Mouse (Mus musculus) G1E-ER4 (cell line): ENCODE results near the gene Olfr472. TPM values are rescaled to one million over a fixed set of nuclear protein-coding genes. Genes with fewer than 3 reads are reported as not detected.

Experiments
- GATA1 ChIP-seq: IDR thresholded peaks from one replicate; pipeline ENCODE4 v1.8.0; 2012; ENCODE audit warnings: low read length, inconsistent platforms
- polyA plus RNA-seq: library from polyadenylated mRNA; stranded (reverse); fragments of >175 nt; gene quantifications from 2 replicates; pipeline ENCODE4 v1.2.3, GENCODE M21; 2012

Olfr472 gene
- not detected in 2 replicates for polyA plus RNA-seq

DNA sequence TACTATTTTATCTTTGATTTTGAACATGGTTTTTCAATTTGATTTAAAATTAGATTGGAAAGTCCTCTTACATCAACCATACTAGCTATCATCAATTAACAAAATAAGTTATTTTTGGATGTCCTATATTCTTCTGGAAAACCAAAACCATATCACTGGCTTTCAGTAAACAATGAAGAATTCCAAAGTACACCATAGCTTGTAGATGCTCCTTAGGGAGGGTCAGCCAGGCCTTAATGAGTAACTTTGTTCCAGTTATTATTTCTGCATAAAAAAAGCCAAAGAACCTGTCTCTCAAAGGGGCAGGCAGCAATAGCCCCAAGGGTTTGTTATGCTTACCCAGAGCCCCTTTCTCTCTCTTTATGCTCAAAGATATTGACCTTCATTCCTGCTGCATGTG is at the start of gene Olfr472:
Gene Olfr472, plus strand, starts transcription at position 301 of the 400 bp plus-strand sequence.
- no peak for TF ChIP-seq GATA1

- no peak for TF ChIP-seq GATA1
Measured at GRCm38 (mm10) chr7:107930146-107930545, 32.4 kb downstream of the Olfr472 start, which contains the start of gene Olfr473. TSS of gene Olfr473 (plus strand) at chr7:107930446.

DNA sequence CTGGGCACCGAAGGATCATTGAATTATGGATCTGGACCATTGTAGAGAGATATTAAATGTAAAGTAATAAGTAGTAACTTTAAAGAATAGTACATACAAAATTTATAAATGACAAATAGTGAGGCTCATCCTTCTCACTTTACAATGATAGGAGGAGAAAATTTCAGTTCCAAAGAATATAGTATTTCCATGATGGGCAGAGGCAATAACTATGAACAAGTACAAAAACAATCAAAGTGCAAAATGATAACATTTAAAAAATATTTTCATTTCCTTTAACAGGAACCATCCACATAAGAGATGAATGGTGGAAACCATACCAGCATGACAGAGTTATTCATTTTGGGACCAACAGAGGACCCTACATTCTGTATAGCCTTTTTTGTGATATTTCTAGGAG is 56.6 kb downstream of the Olfr472 start, which contains the start of gene Olfr474:
Gene Olfr474, plus strand, starts transcription at position 301 of the 400 bp plus-strand sequence.
- no peak for TF ChIP-seq GATA1

Other genes with a start within 250 kb of the Olfr472 start
- gene Cyb5r2, start 139.9 kb upstream of the Olfr472 start, polyA plus RNA-seq = not detected in 2 replicates
- gene Ovch2, start 96.7 kb upstream of the Olfr472 start, polyA plus RNA-seq = not detected in 2 replicates
- not detected in 2 replicates for gene Olfr467, start 85.6 kb upstream of the Olfr472 start, polyA plus RNA-seq
- gene Olfr469, start 72.4 kb upstream of the Olfr472 start, polyA plus RNA-seq = not detected in 2 replicates
- gene Olfr470, start 50.4 kb upstream of the Olfr472 start, polyA plus RNA-seq = not detected in 2 replicates
- gene Olfr473, start 32.5 kb downstream of the Olfr472 start, polyA plus RNA-seq = not detected in 2 replicates
- gene Olfr474, start 56.7 kb downstream of the Olfr472 start, polyA plus RNA-seq = not detected in 2 replicates
- not detected in 2 replicates for gene Olfr476, start 66.9 kb downstream of the Olfr472 start, polyA plus RNA-seq
- gene Olfr477, start 88.8 kb downstream of the Olfr472 start, polyA plus RNA-seq = not detected in 2 replicates
- gene Olfr478, start 136.1 kb downstream of the Olfr472 start, polyA plus RNA-seq = not detected in 2 replicates
- not detected in 2 replicates for gene Olfr479, start 152.8 kb downstream of the Olfr472 start, polyA plus RNA-seq
- not detected in 2 replicates for gene Olfr480, start 169.4 kb downstream of the Olfr472 start, polyA plus RNA-seq
- not detected in 2 replicates for gene Olfr481, start 182.0 kb downstream of the Olfr472 start, polyA plus RNA-seq
- gene Olfr482, start 199.7 kb downstream of the Olfr472 start, polyA plus RNA-seq = not detected in 2 replicates
- not detected in 2 replicates for gene Olfr483, start 202.9 kb downstream of the Olfr472 start, polyA plus RNA-seq
- not detected in 2 replicates for gene Olfr484, start 229.5 kb downstream of the Olfr472 start, polyA plus RNA-seq